Mouse (Mus musculus) kidney, postnatal 36 days (tissue): ENCODE data around the gene Fgfr2.

ENCODE experiments used
- DNase-seq, 2 experiments: peaks; one replicate each; pipeline ENCODE4 v3.0.0; 2021 to 2022; ENCODE audit warnings: mixed read lengths in 2 of 2

Fgfr2 gene

GRCm38 (mm10) chr7:132387507-132387906 lies 735.6 kb downstream of the Fgfr2 start:
- DNase-seq, result no peak

DNA sequence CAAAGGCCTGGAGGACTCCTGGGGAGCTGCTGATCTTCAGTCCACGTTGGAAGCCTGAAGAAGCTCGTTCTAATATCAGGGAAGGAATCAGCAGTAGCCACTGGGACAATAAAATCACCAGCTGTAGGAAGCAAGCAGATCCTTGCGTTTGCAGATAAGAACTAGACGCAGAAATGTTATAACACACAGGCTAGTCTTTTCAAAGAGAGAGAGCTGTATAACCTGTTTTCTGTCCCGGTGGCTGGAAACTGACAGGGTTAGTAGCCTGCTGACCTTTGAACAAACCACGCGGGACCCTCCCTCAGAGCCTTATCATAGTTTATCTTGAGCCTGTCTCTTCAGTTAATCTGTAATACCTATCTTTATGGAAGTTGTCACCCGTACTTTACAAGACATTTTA lies 736.8 kb downstream of the Fgfr2 start:
- no peak for DNase-seq

DNA sequence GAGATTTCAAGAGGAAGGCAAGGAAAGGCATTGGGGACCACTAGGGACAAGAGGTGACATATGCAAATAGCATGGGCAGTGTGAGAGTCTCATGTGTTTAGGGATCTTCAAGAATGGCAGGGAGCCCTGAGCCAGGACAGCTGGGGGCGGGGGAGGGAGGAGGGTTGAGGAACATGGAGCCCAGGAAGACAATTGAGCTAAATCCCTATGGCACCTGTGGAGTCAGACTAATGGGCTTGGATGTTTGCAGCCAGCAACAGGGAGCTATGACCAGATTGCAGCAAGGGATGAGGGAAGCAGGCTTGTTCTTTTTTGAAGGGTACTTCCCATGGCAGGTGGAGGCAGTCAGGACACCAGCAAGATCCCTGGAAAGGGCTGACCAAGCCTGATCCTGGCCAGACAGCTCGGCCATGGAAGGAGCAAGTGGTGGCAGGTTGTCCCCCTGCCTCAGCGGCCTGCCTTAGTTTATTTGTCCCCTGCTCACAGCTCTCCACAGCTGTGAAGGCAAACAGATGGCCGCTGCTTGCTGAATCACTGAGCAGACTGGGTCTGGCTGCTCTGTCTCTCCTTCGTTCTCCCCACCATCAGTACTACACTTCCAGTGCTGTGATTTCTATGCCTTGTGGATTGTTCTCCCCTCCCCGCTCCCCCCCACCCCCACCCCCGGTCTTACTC lies 737.6 kb downstream of the Fgfr2 start:
- DNase-seq, result no peak

- DNase-seq, result no peak
These were observed 738.3 kb downstream of the Fgfr2 start for GRCm38 (mm10) chr7:132384736-132385455.

DNA sequence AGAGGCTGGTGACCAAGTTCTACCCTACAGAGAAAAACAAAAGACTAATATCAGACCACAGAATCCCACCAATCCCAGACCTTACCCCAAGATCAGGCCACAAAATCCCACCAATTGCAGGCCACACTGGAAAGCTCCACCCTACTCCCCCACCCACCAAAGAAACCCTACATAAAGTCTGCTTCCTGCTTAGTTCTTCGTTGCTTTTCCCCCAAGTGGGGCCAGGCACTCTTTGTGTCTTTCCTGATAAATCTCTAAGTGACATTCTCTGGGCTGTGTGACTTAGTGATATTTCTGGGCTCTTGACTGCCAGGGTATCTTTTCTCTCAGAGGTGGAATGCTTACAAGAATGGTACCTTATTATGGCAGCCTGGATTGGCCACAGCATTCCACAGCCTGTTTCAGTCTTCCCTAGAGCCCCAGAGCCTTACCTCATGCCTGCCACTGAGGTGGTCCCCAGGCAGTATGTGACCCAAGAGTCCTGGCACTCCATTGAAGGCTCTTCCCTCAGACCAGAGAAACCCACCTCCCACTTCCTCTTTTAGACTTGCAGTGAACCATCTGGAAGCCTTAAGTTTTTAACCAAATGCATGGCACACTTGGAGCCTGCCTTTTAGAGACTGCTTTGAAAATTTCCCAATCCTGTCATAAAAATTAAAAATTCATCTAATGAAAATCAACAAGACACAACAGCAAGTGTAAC lies 742.4 kb downstream of the Fgfr2 start:
- DNase-seq, result no peak

DNA sequence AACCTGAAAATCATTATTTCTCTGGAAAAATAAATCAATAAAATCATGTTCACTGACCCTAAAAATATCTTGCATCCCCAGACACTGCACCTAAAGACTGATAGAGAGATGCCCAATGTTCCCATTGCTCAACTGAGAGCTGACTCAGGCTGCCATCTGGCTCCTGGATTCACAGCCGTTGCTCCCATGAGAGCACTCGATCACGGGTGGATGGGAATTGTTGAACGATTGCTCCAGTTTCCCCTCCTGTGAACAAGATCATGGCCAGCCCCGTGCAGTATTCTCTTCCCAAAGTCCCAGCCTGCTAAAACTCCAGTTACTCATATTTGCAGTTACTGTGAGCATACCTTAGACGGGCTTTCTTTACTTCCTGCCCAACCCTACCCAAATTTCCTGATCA lies 745.2 kb downstream of the Fgfr2 start:
- DNase-seq, result no peak

DNA sequence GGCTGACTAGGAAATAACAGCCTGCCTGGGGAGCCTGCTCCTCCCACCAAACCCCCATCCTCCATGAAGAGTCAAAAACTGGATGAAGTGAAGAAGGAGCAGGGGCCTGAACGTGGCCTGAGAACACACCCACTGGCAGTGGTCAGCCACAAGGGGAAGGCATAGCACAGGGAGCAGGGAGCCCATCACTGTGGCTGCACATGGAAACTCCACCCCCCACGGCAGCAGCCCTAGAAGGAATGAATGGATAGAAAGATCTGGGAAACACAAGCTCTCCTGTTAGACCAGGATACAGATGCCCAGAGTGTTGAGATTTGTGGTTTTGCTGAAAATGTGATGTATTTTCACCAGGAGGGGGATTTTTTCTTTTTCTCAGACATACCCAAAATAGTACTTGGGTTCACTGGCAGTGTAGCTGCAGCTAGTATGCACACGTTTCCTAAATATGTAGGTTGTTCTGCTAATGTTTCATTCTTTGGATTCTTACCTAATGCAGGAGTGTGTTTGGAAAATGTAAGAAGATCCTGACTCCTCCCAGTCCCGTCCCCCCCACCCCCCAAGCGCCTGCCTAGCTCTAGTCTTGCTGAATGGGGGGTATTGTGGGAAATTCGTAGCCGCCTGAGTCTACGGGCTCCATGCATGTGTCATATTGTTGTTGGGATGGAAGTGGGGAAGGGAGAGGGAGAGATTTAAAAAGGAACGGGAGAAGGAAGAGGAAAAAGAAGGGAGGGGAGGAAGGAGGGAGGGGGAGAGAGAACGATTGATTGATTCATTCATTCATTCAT lies 749.4 kb downstream of the Fgfr2 start:
- no peak for DNase-seq

DNA sequence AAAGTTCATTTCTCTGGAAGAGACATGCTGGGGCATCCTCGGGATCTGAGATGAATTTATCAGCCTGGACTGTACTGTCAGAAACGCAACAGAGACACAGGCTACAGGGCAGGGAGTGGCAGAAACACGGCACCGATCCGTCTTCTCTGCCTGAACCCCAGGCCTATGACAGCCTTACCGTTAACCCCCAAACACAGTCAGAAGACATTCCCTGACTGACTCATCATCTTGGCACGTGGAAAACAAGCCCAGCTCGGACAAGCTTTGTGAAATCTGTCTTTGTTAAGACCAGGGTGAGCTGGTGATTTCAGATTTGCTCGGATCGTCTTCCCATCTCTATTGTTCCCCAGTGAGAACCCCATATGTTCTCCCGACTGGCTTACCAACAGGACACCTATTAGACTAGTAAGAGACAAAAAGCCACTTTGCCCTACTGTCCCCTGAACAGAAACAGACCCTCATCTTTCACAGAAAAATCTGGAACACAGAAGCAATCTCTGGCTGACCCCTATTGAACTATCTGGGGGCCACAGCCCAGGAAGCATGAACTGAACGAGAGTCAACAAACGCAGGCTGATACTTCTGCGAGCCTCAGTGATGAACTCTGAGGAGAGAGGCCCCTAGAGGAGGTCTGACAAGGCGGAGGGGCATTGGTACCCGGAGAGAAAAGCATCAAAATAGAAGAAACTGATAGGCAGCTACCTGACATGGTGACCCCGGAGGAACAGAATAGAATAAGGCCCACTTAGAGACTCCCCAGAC lies 750.2 kb downstream of the Fgfr2 start:
- DNase-seq, result no peak

- DNase-seq, result no peak
These were observed 751.3 kb downstream of the Fgfr2 start for GRCm38 (mm10) chr7:132371832-132372231.

- no peak for DNase-seq
These were observed 753.4 kb downstream of the Fgfr2 start for GRCm38 (mm10) chr7:132369784-132370183.

DNA sequence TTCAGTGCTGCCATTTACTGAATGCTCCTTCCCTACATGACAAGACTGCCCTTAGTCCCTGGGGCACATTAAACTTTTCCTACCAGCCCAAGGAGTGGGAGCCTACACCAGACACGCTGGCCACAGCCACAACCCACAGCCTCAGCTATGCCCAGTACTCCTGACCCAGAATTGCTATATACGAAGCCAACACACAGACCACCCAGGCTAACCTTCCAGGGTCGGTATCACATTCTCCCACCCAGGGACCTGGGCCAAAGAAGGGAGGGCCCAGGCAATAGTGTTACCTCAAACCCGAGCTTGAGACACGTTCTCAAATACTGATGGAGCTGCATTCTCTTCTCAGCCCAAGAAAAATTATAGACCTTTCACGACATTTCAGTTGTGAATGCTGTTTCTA lies 754.3 kb downstream of the Fgfr2 start:
- DNase-seq, result no peak

- no peak for DNase-seq
These were observed 755.8 kb downstream of the Fgfr2 start for GRCm38 (mm10) chr7:132367344-132367743.

GRCm38 (mm10) chr7:132365703-132366384 lies 757.3 kb downstream of the Fgfr2 start:
- no peak for DNase-seq

- DNase-seq, result no peak
These were observed 758.0 kb downstream of the Fgfr2 start for GRCm38 (mm10) chr7:132365111-132365510.

GRCm38 (mm10) chr7:132364506-132364905 lies 758.6 kb downstream of the Fgfr2 start:
- no peak for DNase-seq

DNA sequence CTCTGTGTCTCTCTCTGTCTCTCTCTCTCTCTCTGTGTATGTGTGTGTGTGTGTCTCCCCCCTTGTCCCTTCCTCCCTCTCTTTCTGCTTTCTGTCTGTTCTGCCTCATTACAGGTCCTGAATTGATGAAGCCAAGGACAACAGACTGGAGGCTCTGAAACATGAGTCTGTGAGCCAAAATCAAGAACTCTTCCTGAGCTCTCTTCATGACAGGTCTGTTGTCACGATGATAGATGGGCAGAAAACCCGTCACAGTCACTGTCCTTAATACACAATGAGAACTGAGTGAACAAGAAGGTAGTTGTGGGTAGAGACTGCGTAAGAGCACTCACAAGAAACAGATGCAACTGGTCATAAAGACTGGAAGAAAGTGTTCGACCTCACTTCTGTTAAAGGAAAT lies 762.8 kb downstream of the Fgfr2 start:
- DNase-seq, result no peak

- peak; percentile 66 to 77 for DNase-seq
These were observed 764.4 kb downstream of the Fgfr2 start for GRCm38 (mm10) chr7:132358709-132359108.

DNA sequence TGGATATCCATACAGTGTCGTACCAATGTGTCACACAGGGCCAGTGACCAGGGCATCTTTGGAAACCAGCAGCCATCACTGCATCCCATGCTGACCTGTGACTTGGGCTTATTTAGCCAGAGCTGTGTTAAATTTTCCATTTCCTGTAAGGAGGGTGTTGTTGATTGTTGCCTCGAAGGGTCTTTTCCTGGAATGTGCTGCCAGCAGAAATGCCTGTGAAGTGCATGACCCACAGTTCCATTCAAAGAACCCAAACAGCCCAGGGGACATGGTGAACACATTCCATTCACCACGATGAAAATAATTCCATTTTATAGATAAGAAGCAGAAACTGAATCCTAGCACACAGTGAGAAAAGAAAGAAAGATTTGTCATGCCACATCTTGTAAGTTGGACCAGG lies 764.9 kb downstream of the Fgfr2 start:
- peak; percentile 26 to 80 for DNase-seq

- DNase-seq, result no peak
These were observed 765.3 kb downstream of the Fgfr2 start for GRCm38 (mm10) chr7:132357841-132358237.

DNA sequence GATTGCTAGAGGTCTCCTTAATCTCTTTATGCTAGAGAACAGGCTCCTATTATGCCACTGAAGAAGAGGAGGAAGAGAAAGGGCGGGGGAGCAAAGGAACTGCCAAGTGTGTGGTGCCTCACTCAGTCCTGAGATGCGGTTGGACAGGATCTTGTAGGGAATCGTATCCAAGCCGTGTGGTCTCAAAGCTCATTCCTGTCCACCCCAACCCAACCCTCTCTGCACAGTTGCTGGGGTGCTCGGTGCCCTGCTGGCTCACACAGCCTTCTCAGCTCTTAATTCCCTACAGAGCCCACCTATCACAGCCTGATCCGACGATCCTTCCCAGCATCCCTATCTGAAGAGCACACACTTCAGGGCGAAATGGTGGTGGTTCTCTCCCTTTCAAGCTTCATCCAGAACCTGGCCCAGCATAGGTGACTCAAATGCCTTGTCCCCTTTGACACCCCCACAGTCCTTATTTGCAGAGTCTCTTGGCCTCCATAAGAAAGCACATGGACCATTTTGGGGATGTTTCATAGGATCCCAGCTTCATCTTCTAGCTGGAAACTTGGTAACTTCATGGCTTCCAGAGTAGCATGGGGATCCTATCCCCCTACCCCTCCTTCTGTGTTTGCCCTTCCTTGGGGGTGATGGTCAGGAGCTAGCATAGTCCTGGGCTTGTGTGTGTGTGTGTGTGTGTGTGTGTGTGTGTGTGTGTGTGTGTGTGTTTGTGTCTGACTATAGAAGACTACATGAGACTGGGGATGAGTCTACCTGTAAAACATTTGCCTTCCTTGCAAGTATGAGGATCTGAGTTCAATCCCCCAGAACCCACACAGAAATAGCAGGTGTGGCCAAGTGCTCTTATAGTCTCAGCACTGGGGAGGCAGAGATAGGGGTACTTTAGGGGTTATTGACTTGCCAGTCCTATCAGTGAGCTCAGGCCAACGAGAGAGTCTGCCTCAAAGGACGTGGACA lies 766.0 kb downstream of the Fgfr2 start:
- DNase-seq, result no peak
